Mouse (Mus musculus): ENCODE data around the gene Hopx.

Hopx gene

GRCm38 (mm10) chr5:77075951-77076350 lies 39.0 kb downstream of the Hopx start:
- DNase-seq (ENCODE audit: extremely low read depth, insufficient read length, low spot score): peak; percentile 60

- DNase-seq (ENCODE audit: extremely low read depth, insufficient read length, low spot score): peak; percentile 77
These were observed 40.0 kb downstream of the Hopx start for GRCm38 (mm10) chr5:77074914-77075313.

- DNase-seq (ENCODE audit: extremely low read depth, insufficient read length, low spot score): no peak
These were observed 41.1 kb downstream of the Hopx start for GRCm38 (mm10) chr5:77073794-77074193.

GRCm38 (mm10) chr5:77071626-77072025 lies 43.3 kb downstream of the Hopx start:
- DNase-seq (ENCODE audit: extremely low read depth, insufficient read length, low spot score): no peak

- DNase-seq (ENCODE audit: extremely low read depth, insufficient read length, low spot score): no peak
These were observed 43.9 kb downstream of the Hopx start for GRCm38 (mm10) chr5:77070987-77071386.

GRCm38 (mm10) chr5:77067321-77067720 lies 47.6 kb downstream of the Hopx start:
- no peak for DNase-seq (ENCODE audit: extremely low read depth, insufficient read length, low spot score)

- no peak for DNase-seq (ENCODE audit: extremely low read depth, insufficient read length, low spot score)
These were observed 53.4 kb downstream of the Hopx start for GRCm38 (mm10) chr5:77061372-77062038.

- no peak for DNase-seq (ENCODE audit: extremely low read depth, insufficient read length, low spot score)
These were observed 54.6 kb downstream of the Hopx start for GRCm38 (mm10) chr5:77060363-77060762.

- no peak for DNase-seq (ENCODE audit: extremely low read depth, insufficient read length, low spot score)
These were observed 58.0 kb downstream of the Hopx start for GRCm38 (mm10) chr5:77056881-77057440.

GRCm38 (mm10) chr5:77052616-77053015 lies 62.3 kb downstream of the Hopx start:
- DNase-seq (ENCODE audit: extremely low read depth, insufficient read length, low spot score): no peak

GRCm38 (mm10) chr5:77044362-77044761 lies 70.6 kb downstream of the Hopx start:
- DNase-seq (ENCODE audit: extremely low read depth, insufficient read length, low spot score): no peak

GRCm38 (mm10) chr5:77039391-77039790 lies 75.5 kb downstream of the Hopx start:
- DNase-seq (ENCODE audit: extremely low read depth, insufficient read length, low spot score): no peak

GRCm38 (mm10) chr5:77038451-77038850 lies 76.5 kb downstream of the Hopx start:
- DNase-seq (ENCODE audit: extremely low read depth, insufficient read length, low spot score): no peak
